Mouse (Mus musculus): ENCODE measurements around the gene Mdh2.

Gene Mdh2

GRCm38 (mm10) chr5:135778471-135779445 lies at the start of gene Mdh2:
Mdh2 (plus strand) TSS chr5:135778480.
- DNase-seq (ENCODE audit: low read depth, low spot score) = peak; percentile 100

DNA sequence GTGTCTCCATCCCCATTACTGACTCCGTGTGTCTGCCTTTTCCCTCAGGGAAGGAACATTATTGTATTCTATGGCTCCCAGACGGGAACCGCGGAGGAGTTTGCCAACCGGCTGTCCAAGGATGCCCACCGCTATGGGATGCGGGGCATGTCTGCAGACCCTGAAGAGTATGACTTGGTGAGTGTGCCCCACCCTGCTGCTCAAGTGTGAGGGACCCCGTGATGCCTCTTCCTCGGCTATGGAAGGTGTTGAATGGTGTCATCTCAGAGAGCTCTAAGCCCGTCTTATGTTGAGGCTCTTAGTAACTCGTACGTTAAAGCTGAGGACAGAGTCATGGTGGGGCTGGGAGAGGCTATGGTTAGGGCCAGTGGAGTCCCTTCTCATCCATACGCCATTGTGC lies 48.9 kb upstream of the Mdh2 start:
- no peak for DNase-seq (ENCODE audit: low read depth, low spot score)

- no peak for DNase-seq (ENCODE audit: low read depth, low spot score)
These were observed 48.0 kb upstream of the Mdh2 start for GRCm38 (mm10) chr5:135730278-135730677.

DNA sequence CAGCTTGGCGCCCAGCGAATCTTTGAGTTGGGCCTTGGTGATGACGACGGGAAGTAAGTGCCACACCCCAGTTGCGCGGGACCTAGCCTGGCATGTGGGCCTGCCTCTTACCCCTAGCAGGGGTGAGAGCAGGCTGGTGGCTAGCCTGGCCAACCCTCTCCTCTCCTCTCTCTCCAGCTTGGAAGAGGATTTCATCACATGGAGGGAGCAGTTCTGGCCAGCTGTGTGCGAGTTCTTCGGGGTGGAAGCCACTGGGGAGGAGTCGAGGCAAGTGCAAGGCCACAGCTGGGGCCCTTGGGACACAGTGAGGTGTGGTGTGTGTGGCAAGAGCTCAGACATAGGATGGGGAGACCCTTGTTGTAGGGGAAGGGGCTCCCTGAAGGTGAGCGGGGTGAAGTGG lies 47.4 kb upstream of the Mdh2 start:
- no peak for DNase-seq (ENCODE audit: low read depth, low spot score)

GRCm38 (mm10) chr5:135731322-135731721 lies 47.0 kb upstream of the Mdh2 start:
- no peak for DNase-seq (ENCODE audit: low read depth, low spot score)

GRCm38 (mm10) chr5:135733071-135733470 lies 45.2 kb upstream of the Mdh2 start:
- no peak for DNase-seq (ENCODE audit: low read depth, low spot score)

DNA sequence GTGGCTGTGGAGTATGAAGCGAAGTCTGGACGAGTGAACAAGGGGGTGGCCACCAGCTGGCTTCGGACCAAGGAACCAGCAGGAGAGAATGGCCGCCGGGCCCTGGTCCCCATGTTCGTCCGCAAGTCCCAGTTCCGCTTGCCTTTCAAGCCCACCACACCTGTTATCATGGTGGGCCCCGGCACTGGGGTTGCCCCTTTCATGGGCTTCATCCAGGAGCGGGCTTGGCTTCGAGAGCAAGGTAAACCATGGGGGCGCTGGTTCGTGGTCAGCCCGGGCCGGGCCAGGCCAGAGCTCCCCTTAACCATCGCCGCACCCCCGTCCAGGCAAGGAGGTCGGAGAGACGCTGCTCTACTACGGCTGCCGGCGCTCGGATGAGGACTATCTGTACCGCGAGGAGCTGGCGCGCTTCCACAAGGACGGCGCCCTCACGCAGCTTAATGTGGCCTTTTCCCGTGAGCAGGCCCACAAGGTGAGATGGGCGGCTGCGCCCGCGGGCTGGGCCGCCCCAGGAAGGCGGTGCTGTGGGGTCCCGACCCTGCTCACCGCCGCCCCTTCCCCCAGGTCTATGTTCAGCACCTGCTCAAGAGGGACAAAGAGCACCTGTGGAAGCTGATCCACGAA lies 44.1 kb upstream of the Mdh2 start:
- no peak for DNase-seq (ENCODE audit: low read depth, low spot score)

DNA sequence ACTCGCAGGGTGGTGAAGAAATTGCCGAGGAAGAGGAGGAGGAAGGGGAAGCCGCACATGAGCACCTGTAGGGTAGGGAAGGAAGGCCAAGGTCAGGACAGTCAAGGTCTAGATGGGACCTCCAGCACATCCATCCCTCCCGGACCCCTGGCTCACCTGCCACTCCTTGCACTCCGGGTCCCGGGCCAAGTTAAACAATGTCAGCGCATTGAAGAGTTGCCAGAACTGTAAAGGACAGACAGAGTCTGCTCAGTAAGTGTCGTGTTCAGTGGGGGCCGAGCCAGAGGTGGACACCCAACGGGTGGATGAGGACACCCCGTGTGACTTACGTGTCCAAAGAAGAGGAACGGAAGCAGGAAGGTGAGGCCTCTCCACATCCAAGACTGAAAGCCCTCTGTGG lies 42.5 kb upstream of the Mdh2 start:
- no peak for DNase-seq (ENCODE audit: low read depth, low spot score)

- no peak for DNase-seq (ENCODE audit: low read depth, low spot score)
These were observed 41.7 kb upstream of the Mdh2 start for GRCm38 (mm10) chr5:135736544-135736943.

DNA sequence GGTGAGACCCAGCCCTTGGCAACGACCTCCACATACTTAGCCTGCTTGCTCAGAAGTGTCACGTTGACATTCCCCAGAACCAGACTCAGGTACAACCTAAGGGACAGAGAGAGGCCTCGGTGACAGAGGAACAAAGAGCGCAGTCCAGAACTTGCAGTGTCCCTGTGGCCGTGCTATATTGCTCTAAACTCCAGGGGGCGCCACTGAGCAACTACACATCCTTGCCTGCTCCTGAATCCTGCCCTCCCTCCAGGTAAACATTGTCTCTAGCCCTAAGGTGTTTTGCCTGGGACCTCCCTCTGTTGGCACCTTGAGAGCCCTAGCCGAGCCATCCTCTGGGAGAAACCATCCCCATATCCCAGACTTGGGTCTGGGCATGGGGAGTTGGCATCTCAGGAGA lies 41.1 kb upstream of the Mdh2 start:
- DNase-seq (ENCODE audit: low read depth, low spot score) = no peak

DNA sequence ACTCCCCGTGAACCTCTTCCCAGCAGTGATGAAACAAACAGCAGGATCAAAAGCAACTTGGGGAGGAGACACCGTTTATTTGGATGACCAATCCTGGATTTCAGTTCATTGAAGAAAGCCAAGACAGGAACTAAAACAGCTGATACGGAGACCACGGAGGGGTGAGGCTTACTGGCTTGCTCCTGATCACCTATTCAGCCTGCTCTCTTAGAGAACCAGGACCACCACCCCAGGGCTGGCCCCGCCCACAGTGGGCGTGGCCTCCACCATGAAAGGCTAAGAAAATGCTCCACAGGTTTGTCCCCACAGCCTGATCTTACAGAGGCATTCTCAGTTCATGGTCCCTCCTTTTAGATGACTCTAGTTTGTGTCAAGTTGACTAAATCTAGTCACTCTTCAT lies 40.0 kb upstream of the Mdh2 start:
- DNase-seq (ENCODE audit: low read depth, low spot score) = no peak

GRCm38 (mm10) chr5:135742156-135742555 lies 36.1 kb upstream of the Mdh2 start:
- no peak for DNase-seq (ENCODE audit: low read depth, low spot score)

DNA sequence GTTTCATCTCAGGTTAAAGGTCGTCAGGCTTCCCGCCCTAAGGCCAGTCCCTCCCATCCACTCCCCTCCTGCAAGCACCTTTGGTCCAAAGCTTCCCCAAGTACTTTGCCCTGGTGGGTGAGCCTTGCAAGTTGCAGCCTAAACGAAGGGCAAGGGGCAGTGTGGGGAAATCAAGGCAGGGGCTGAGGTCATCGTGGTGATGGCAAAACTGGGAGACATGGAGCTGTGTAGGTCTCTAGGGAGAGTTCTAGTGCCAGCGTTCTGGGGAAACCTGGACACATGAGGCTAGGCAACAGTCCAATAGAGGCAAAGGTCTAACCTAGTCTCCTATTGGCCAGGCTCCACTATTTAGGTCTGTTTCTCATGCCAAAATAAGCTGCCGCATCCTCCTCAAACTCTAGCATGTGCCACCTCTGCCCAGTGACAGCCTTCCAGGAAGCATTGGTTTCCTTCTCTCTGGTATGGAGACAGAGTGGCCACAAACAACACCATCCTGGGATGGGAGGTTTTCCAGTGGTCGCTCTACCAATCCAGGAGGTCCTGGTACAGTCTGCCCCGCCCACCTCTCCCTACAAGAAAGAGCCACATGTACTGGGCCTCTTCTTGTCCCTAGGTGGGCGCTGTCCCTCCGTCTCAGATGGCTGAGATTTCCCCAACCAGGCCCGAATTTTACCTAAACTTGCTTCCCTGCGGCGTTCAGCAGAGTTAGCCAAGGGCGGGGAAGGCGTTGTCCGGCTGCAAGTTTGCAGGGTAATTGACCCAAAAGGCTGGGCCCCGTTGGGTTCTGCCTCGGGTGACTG lies 35.1 kb upstream of the Mdh2 start:
- DNase-seq (ENCODE audit: low read depth, low spot score) = no peak

GRCm38 (mm10) chr5:135743741-135744609 lies 34.3 kb upstream of the Mdh2 start, which contains the start of gene Tmem120a:
Tmem120a (minus strand) TSS chr5:135744448.
- peak; percentile 89 for DNase-seq (ENCODE audit: low read depth, low spot score)

GRCm38 (mm10) chr5:135744742-135745141 lies 33.5 kb upstream of the Mdh2 start:
- no peak for DNase-seq (ENCODE audit: low read depth, low spot score)

DNA sequence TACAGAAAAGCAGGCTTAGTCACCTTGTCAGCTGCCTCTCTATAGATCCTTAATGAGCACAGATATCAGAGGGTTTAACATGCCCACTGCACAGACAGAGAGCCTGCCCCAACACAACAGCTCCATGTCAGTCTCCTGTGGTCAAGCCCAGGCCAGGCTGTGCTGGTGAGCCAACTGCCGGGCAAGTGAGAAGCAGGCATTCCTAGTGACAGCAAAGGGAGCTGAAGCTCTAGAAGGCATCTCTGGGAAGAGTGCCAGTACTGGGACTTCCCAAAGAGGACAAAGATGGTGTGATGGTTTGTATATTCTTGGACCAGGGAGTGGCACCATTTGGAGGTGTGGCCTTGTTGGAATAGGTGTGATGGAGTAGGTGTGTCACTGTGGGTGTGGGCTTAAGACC lies 27.2 kb upstream of the Mdh2 start:
- no peak for DNase-seq (ENCODE audit: low read depth, low spot score)

- no peak for DNase-seq (ENCODE audit: low read depth, low spot score)
These were observed 26.7 kb upstream of the Mdh2 start for GRCm38 (mm10) chr5:135751595-135751994.

DNA sequence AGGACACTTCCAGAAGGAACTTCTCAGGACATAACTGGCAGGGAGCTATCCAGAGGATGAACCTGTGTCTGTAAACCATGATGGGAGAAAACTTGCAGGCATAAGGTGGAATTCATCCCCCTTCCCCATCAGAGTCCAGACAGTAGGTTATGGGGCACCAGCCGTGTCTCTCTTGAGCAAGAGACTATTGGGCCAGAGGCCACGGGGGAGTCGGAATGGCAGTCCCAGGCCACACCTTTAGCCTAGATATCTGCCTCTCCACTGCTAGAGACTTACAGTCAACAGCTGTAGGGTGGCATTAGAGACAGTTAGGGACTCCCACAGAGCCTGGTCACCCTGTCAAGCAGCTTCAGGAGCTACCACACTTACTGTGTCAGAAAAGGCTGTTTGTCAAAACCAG lies 16.4 kb upstream of the Mdh2 start:
- DNase-seq (ENCODE audit: low read depth, low spot score) = no peak

GRCm38 (mm10) chr5:135763526-135763925 lies 14.8 kb upstream of the Mdh2 start:
- DNase-seq (ENCODE audit: low read depth, low spot score) = peak; percentile 69

- DNase-seq (ENCODE audit: low read depth, low spot score) = no peak
These were observed 13.3 kb upstream of the Mdh2 start for GRCm38 (mm10) chr5:135764971-135765370.

- DNase-seq (ENCODE audit: low read depth, low spot score) = no peak
These were observed 5.8 kb upstream of the Mdh2 start for GRCm38 (mm10) chr5:135772519-135772918.

Measured in embryo, embryonic 11.5 days (tissue).